Comparison of ENCODE assay signal across 8 mouse cellular contexts in genomic region chr14:46564998-46565397, GRCm38 (mm10).
DNase-seq lines count a peak whose midpoint lies in the region.

No protein-coding gene starts in this region.

- peak; percentile 13 for DNase-seq in ovary, postnatal 10 days (ENCODE audit: low spot score)
- no peak for DNase-seq in ovary, adult 18-20 months (ENCODE audit: low spot score)
- peak; percentile 18 for DNase-seq in WW6 (ENCODE audit: low read depth, low spot score)
- DNase-seq in embryo, embryonic 9.5 days (ENCODE audit: extremely low spot score) = peak; percentile 53
- DNase-seq in heart, postnatal 4 days = peak; percentile 62
- peak; percentile 13 to 32 for DNase-seq in left cerebral cortex, postnatal 36 days (ENCODE audit: low spot score in 2 of 2)
- peak; percentile 78 for DNase-seq in retina, embryonic 14.5 days (ENCODE audit: low spot score)
- DNase-seq in spleen, postnatal 36 days (ENCODE audit: low spot score in 2 of 2) = no peak

- intact Hi-C loops in left cerebral cortex, postnatal 36 days (cut with DNase I) = loop anchor here (1.0 to 10.0 kb wide), 4 partner anchors 140 to 690 kb away; no protein-coding TSS in a partner anchor

Comparison
In these comparisons a context has a peak if more than half of its experiments do, and no peak if none do; other contexts are left out.
1. DNase-seq: peak in ovary, postnatal 10 days (single experiment), WW6 (single experiment), embryo, embryonic 9.5 days (single experiment), heart, postnatal 4 days (single experiment), left cerebral cortex, postnatal 36 days (2 of 2) and retina, embryonic 14.5 days (single experiment); none in ovary, adult 18-20 months (single experiment) and spleen, postnatal 36 days (0 of 2).